Mouse (Mus musculus): Measurements from ENCODE around the gene Tyw3.

Gene Tyw3

GRCm38 (mm10) chr3:154577895-154578294 lies 19.0 kb downstream of the Tyw3 start:
- Histone ChIP-seq H3K9me3 (ENCODE audit: low read length) (no peaks in the 10 kb centered on the region), H3K36me3 (ENCODE audit: insufficient read depth, low read length) (peaks cover 20% of the 10 kb centered on the region), H3K4me1 (replicated peaks; ENCODE audit: low read depth, low read length) (peaks cover 3% of the 10 kb centered on the region; the same call in 1 of the 2 replicates), H3K27me3 (ENCODE audit: insufficient read depth, low read length) (no peaks in the 10 kb centered on the region), H3K4me3 (replicated peaks; ENCODE audit: low read length) (no peak overlapping the region)
- no peak for TF ChIP-seq CTCF (conservative IDR thresholded peaks at IDR 0.05; ENCODE audit: low read length)
- TF ChIP-seq NANOG (IDR thresholded peaks at IDR 0.05; ENCODE audit: borderline replicate concordance, low read length), result no peak
- TF ChIP-seq POU5F1 (IDR thresholded peaks at IDR 0.05; ENCODE audit: borderline replicate concordance, low read length), result no peak

- peaks cover under 1% of the 10 kb centered on the region for H3K36me3 ChIP-seq (ENCODE audit: insufficient read depth, low read length)
- no peak overlapping the region for H3K4me3 ChIP-seq (replicated peaks; ENCODE audit: low read length)
- H3K4me1 ChIP-seq (replicated peaks; ENCODE audit: low read depth, low read length), result peaks cover 16% of the 10 kb centered on the region
- TF ChIP-seq CTCF (conservative IDR thresholded peaks at IDR 0.05; ENCODE audit: low read length) (no peak), POU5F1 (IDR thresholded peaks at IDR 0.05; ENCODE audit: borderline replicate concordance, low read length) (no peak), NANOG (IDR thresholded peaks at IDR 0.05; ENCODE audit: borderline replicate concordance, low read length) (no peak)
- 0 out of 2 replicates have a peak, but pooled peaks cover 3% of the 10 kb centered on the region for H3K27me3 ChIP-seq (ENCODE audit: insufficient read depth, low read length)
- no peaks in the 10 kb centered on the region for H3K9me3 ChIP-seq (ENCODE audit: low read length)
Observed at GRCm38 (mm10) chr3:154573666-154574065, 23.2 kb downstream of the Tyw3 start.

- TF ChIP-seq NANOG (IDR thresholded peaks at IDR 0.05; ENCODE audit: borderline replicate concordance, low read length) (no peak), CTCF (conservative IDR thresholded peaks at IDR 0.05; ENCODE audit: low read length) (peak; percentile 73), POU5F1 (IDR thresholded peaks at IDR 0.05; ENCODE audit: borderline replicate concordance, low read length) (no peak)
- H3K27me3 ChIP-seq (ENCODE audit: insufficient read depth, low read length), result 0 out of 2 replicates have a peak, but pooled peaks cover 3% of the 10 kb centered on the region
Observed at GRCm38 (mm10) chr3:154572341-154572972, 24.4 kb downstream of the Tyw3 start.

GRCm38 (mm10) chr3:154570786-154571185 lies 26.1 kb downstream of the Tyw3 start:
- H3K4me1 ChIP-seq (replicated peaks; ENCODE audit: low read depth, low read length), result peaks cover 13% of the 10 kb centered on the region
- peak overlapping the region; percentile 32; the same call in 1 of the 2 replicates for H3K4me3 ChIP-seq (replicated peaks; ENCODE audit: low read length)
- H3K36me3 ChIP-seq (ENCODE audit: insufficient read depth, low read length), result no peaks in the 10 kb centered on the region
- H3K27me3 ChIP-seq (ENCODE audit: insufficient read depth, low read length), result 0 out of 2 replicates have a peak, but pooled peaks cover 3% of the 10 kb centered on the region
- no peaks in the 10 kb centered on the region for H3K9me3 ChIP-seq (ENCODE audit: low read length)
- TF ChIP-seq CTCF (conservative IDR thresholded peaks at IDR 0.05; ENCODE audit: low read length), result no peak
- TF ChIP-seq POU5F1 (IDR thresholded peaks at IDR 0.05; ENCODE audit: borderline replicate concordance, low read length), result no peak
- TF ChIP-seq NANOG (IDR thresholded peaks at IDR 0.05; ENCODE audit: borderline replicate concordance, low read length), result no peak

More at GRCm38 (mm10) chr3:154572341-154572972, 24.4 kb downstream of the Tyw3 start:
- H3K9me3 ChIP-seq (ENCODE audit: low read length), result no peaks in the 10 kb centered on the region
- H3K4me1 ChIP-seq (replicated peaks; ENCODE audit: low read depth, low read length), result peaks cover 13% of the 10 kb centered on the region
- no peaks in the 10 kb centered on the region; the same call in 1 of the 2 replicates for H3K36me3 ChIP-seq (ENCODE audit: insufficient read depth, low read length)
- no peak overlapping the region for H3K4me3 ChIP-seq (replicated peaks; ENCODE audit: low read length)

- Histone ChIP-seq H3K27me3 (ENCODE audit: insufficient read depth, low read length) (0 out of 2 replicates have a peak, but pooled peaks cover 3% of the 10 kb centered on the region), H3K36me3 (ENCODE audit: insufficient read depth, low read length) (no peaks in the 10 kb centered on the region), H3K9me3 (ENCODE audit: low read length) (no peaks in the 10 kb centered on the region), H3K4me1 (replicated peaks; ENCODE audit: low read depth, low read length) (peaks cover 13% of the 10 kb centered on the region), H3K4me3 (replicated peaks; ENCODE audit: low read length) (no peak overlapping the region)
- TF ChIP-seq CTCF (conservative IDR thresholded peaks at IDR 0.05; ENCODE audit: low read length) (no peak), POU5F1 (IDR thresholded peaks at IDR 0.05; ENCODE audit: borderline replicate concordance, low read length) (no peak), NANOG (IDR thresholded peaks at IDR 0.05; ENCODE audit: borderline replicate concordance, low read length) (no peak)
Observed at GRCm38 (mm10) chr3:154570029-154570575, 26.8 kb downstream of the Tyw3 start.

- TF ChIP-seq CTCF (conservative IDR thresholded peaks at IDR 0.05; ENCODE audit: low read length), result no peak
- no peak for TF ChIP-seq NANOG (IDR thresholded peaks at IDR 0.05; ENCODE audit: borderline replicate concordance, low read length)
- TF ChIP-seq POU5F1 (IDR thresholded peaks at IDR 0.05; ENCODE audit: borderline replicate concordance, low read length), result no peak
- peaks cover 3% of the 10 kb centered on the region; the same call in 1 of the 2 replicates for H3K4me1 ChIP-seq (replicated peaks; ENCODE audit: low read depth, low read length)
- H3K36me3 ChIP-seq (ENCODE audit: insufficient read depth, low read length), result no peaks in the 10 kb centered on the region
- H3K4me3 ChIP-seq (replicated peaks; ENCODE audit: low read length), result no peak overlapping the region
- H3K27me3 ChIP-seq (ENCODE audit: insufficient read depth, low read length), result 0 out of 2 replicates have a peak, but pooled peaks cover 3% of the 10 kb centered on the region
- H3K9me3 ChIP-seq (ENCODE audit: low read length), result no peaks in the 10 kb centered on the region
Observed at GRCm38 (mm10) chr3:154565437-154565836, 31.5 kb downstream of the Tyw3 start.

- Histone ChIP-seq H3K9me3 (ENCODE audit: low read length) (no peaks in the 10 kb centered on the region), H3K27me3 (ENCODE audit: insufficient read depth, low read length) (no peaks in the 10 kb centered on the region), H3K4me3 (replicated peaks; ENCODE audit: low read length) (no peak overlapping the region), H3K4me1 (replicated peaks; ENCODE audit: low read depth, low read length) (no peaks in the 10 kb centered on the region), H3K36me3 (ENCODE audit: insufficient read depth, low read length) (no peaks in the 10 kb centered on the region)
- TF ChIP-seq CTCF (conservative IDR thresholded peaks at IDR 0.05; ENCODE audit: low read length), result no peak
- TF ChIP-seq NANOG (IDR thresholded peaks at IDR 0.05; ENCODE audit: borderline replicate concordance, low read length), result no peak
- TF ChIP-seq POU5F1 (IDR thresholded peaks at IDR 0.05; ENCODE audit: borderline replicate concordance, low read length), result no peak
Observed at GRCm38 (mm10) chr3:154562192-154562591, 34.7 kb downstream of the Tyw3 start.

- Histone ChIP-seq H3K9me3 (ENCODE audit: low read length) (no peaks in the 10 kb centered on the region), H3K27me3 (ENCODE audit: insufficient read depth, low read length) (peaks cover 3% of the 10 kb centered on the region; the same call in 1 of the 2 replicates), H3K36me3 (ENCODE audit: insufficient read depth, low read length) (no peaks in the 10 kb centered on the region), H3K4me1 (replicated peaks; ENCODE audit: low read depth, low read length) (peaks cover 50% of the 10 kb centered on the region), H3K4me3 (replicated peaks; ENCODE audit: low read length) (no peak overlapping the region)
- TF ChIP-seq POU5F1 (IDR thresholded peaks at IDR 0.05; ENCODE audit: borderline replicate concordance, low read length) (no peak), NANOG (IDR thresholded peaks at IDR 0.05; ENCODE audit: borderline replicate concordance, low read length) (no peak), CTCF (conservative IDR thresholded peaks at IDR 0.05; ENCODE audit: low read length) (no peak)
Observed at GRCm38 (mm10) chr3:154551035-154551411, 45.9 kb downstream of the Tyw3 start.
